7 mouse cellular contexts compared by ENCODE assay signal in the genomic region with DNA sequence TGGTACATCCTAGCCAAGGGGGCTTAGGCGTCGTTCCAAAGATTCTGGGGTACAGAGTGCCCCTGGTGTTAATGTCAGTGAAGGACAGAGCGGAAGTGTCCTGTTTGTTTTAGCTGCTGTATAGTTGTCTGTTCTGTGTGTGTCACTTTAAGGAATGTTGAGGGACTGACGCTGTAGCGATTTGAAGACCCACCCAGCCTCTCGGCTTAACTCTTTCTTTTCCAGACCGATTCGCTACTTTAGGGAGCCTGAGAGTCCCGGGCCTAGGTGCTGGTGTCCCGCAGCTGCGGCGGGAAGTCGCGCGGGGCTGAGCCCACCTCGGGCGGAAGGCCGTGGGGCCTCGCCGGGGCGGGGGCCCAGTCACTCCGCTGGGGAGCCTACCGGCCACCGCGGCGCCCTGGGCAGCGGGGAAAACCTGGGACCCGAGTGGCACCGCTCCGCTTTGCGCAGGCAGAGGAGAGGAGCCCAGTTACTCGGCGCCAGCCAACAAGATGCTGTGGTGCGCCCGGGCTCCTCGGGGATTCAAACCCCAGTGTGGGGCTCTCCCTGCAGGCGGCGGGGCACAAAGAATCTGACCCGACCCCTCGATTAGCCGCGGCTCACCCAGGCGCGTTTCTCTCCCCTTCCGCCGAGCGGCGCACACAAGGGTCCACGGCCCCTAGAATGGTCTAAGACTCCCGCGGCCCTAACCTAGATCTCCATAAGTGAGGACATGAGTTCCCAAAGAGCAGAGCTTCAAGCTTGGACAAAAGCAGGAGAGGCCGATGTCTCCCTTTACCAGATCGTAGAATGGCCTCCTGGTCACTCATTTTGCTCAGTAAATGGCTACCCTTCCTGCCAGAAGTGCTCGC. TPM values are rescaled to one million over a fixed set of nuclear protein-coding genes. Genes with fewer than 3 reads are reported as not detected.
A peak's percentile ranks its signal among the peaks of the same experiment; 100 is the strongest.
DNase-seq lines count a peak whose midpoint lies in the region; ATAC-seq lines count a peak whose summit lies in the region.

No protein-coding gene starts in this region.

- peak overlapping the region; percentile 92 for H3K27ac ChIP-seq in limb, embryonic 10.5 days
- peak overlapping the region; percentile 66 for H3K27ac ChIP-seq in midbrain, embryonic 11.5 days (ENCODE audit: low read depth, low read length)

- no peaks in the 10 kb centered on the region for H3K36me3 ChIP-seq in limb, embryonic 10.5 days
- no peaks in the 10 kb centered on the region for H3K36me3 ChIP-seq in midbrain, embryonic 11.5 days (ENCODE audit: control insufficient read depth, insufficient read depth, low read length)

- DNase-seq in adrenal gland, adult 8-10 months, result peak; percentile 67
- peak; percentile 86 for DNase-seq in embryo, embryonic 11 days
- DNase-seq in heart, adult 11 months, result peak; percentile 98
- peak; percentile 65 for DNase-seq in kidney, adult 11 months
- DNase-seq in limb, embryonic 10.5 days (ENCODE audit: low spot score), result peak; percentile 79
- DNase-seq in midbrain, embryonic 11.5 days (ENCODE audit: low spot score, missing footprints), result peak; percentile 97
- peak; percentile 80 for DNase-seq in skeletal muscle tissue, adult 2 months (ENCODE audit: low read depth, low spot score)

- peak overlapping the region; percentile 81 for H3K4me2 ChIP-seq in midbrain, embryonic 11.5 days

- peak overlapping the region; percentile 65 for H3K4me3 ChIP-seq in limb, embryonic 10.5 days
- peak overlapping the region; percentile 58 for H3K4me3 ChIP-seq in midbrain, embryonic 11.5 days (ENCODE audit: low read depth, low read length)

- peaks cover 26% of the 10 kb centered on the region for H3K4me1 ChIP-seq in limb, embryonic 10.5 days
- peaks cover 5% of the 10 kb centered on the region; the same call in 1 of the 2 replicates for H3K4me1 ChIP-seq in midbrain, embryonic 11.5 days (ENCODE audit: control insufficient read depth, insufficient read depth, low read length)

- H3K27me3 ChIP-seq in limb, embryonic 10.5 days (ENCODE audit: low read depth, poor library complexity, severe bottlenecking), result no peaks in the 10 kb centered on the region
- H3K27me3 ChIP-seq in midbrain, embryonic 11.5 days (ENCODE audit: control insufficient read depth, insufficient read depth, low read length), result no peaks in the 10 kb centered on the region

- WGBS in limb, embryonic 10.5 days, result 1% methylated on average over 54 of the region's 54 CpGs
- 1% methylated on average over 54 of the region's 54 CpGs for WGBS in midbrain, embryonic 11.5 days

- H3K9ac ChIP-seq in midbrain, embryonic 11.5 days (ENCODE audit: low read length), result peak overlapping the region; percentile 95

- ATAC-seq in midbrain, embryonic 11.5 days (ENCODE audit: low FRiP score), result peak; percentile 80

- no peaks in the 10 kb centered on the region for H3K9me3 ChIP-seq in limb, embryonic 10.5 days (replicated peaks)
- H3K9me3 ChIP-seq in midbrain, embryonic 11.5 days (ENCODE audit: control insufficient read depth, low read length), result no peaks in the 10 kb centered on the region

RNA-seq across cellular contexts. Expression of a gene that starts 3.0 kb away (rescaled TPM):
- 10 to 100 TPM; 29.8 to 42.1 (median 33.2) TPM for total RNA-seq in adrenal gland, adult 8-10 months (2022)
- 2.0 and 2.6 TPM in 2 replicates for polyA plus RNA-seq in limb, embryonic 10.5 days (2016; fragmentation: Nextera tagmentation; extraction: Ambion mirVana)
- polyA plus RNA-seq in midbrain, embryonic 11.5 days (2014; fragmentation: Nextera tagmentation; extraction: Ambion mirVana), result 1.6 TPM in 2 replicates

RNA-seq across cellular contexts. Expression of a gene that starts 34.5 kb away (rescaled TPM):
- total RNA-seq in adrenal gland, adult 8-10 months (2022), result 10 to 100 TPM in 1 of 4 experiments, 1 to 10 TPM in 3; 6.8 to 12.5 (median 9.1) TPM
- 13.0 and 13.5 TPM in 2 replicates for polyA plus RNA-seq in limb, embryonic 10.5 days (2016; fragmentation: Nextera tagmentation; extraction: Ambion mirVana)
- 19.5 and 21.3 TPM in 2 replicates for polyA plus RNA-seq in midbrain, embryonic 11.5 days (2014; fragmentation: Nextera tagmentation; extraction: Ambion mirVana)

RNA-seq across cellular contexts. Expression of a gene that starts 43.5 kb away (rescaled TPM):
- total RNA-seq in adrenal gland, adult 8-10 months (2022), result 1 to 10 TPM; 3.0 to 3.8 (median 3.4) TPM
- 7.2 and 9.2 TPM in 2 replicates for polyA plus RNA-seq in limb, embryonic 10.5 days (2016; fragmentation: Nextera tagmentation; extraction: Ambion mirVana)
- 10.9 and 12.4 TPM in 2 replicates for polyA plus RNA-seq in midbrain, embryonic 11.5 days (2014; fragmentation: Nextera tagmentation; extraction: Ambion mirVana)

Comparison
In these comparisons a context has a peak if more than half of its experiments do, and no peak if none do; other contexts are left out.
1. Peak in every context shown above with its lines: DNase-seq, ATAC-seq, H3K4me3 ChIP-seq and H3K27ac ChIP-seq.